Mouse (Mus musculus): ENCODE measurements around the gene Clec3a. TPM values are rescaled to one million over a fixed set of nuclear protein-coding genes. Genes with fewer than 3 reads are reported as not detected.

Gene Clec3a
- polyA plus RNA-seq (2016; fragmentation: Nextera tagmentation; extraction: Ambion mirVana) = 0.43 TPM in 1 of 2 replicates, not detected in the other

DNA sequence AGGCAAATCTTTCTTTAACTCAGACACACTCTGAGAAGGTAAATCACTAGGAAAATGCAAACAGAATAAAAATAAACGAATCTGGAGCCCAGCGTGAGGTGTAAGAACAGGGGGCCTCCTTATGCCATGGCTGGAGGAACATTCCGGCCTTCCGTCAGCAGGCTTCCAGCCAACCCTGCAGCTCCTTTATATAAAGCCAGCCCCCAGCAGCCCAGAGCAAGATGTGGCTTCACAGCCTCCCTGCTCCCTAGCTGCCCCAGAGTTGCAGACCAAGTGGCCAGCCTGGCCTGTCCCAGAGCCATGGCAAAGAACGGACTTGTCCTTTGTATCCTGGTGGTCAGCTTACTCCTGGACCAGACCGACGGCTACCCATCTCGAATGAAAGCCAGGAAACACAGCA is at the start of gene Clec3a:
Gene Clec3a (plus strand): TSS at position 301 of the 400 bp plus-strand sequence.
- no peak within 1 kb of the TSS for H3K9ac ChIP-seq (replicated peaks)
- WGBS = 77% methylated on average over 8 of the region's 8 CpGs
- H3K9me3 ChIP-seq = no peaks in the 10 kb centered on the region
- H3K27me3 ChIP-seq = 0 out of 2 replicates have a peak, but pooled peaks cover 4% of the 10 kb centered on the region
- H3K4me1 ChIP-seq = no peaks in the 10 kb centered on the region
- H3K27ac ChIP-seq (replicated peaks) = no peak within 1 kb of the TSS
- H3K4me2 ChIP-seq (replicated peaks) = no peak within 1 kb of the TSS
- no peaks in the 10 kb centered on the region for H3K36me3 ChIP-seq
- no peak for ATAC-seq (ENCODE audit: low FRiP score, low read depth)
- H3K4me3 ChIP-seq = no peak within 1 kb of the TSS

DNA sequence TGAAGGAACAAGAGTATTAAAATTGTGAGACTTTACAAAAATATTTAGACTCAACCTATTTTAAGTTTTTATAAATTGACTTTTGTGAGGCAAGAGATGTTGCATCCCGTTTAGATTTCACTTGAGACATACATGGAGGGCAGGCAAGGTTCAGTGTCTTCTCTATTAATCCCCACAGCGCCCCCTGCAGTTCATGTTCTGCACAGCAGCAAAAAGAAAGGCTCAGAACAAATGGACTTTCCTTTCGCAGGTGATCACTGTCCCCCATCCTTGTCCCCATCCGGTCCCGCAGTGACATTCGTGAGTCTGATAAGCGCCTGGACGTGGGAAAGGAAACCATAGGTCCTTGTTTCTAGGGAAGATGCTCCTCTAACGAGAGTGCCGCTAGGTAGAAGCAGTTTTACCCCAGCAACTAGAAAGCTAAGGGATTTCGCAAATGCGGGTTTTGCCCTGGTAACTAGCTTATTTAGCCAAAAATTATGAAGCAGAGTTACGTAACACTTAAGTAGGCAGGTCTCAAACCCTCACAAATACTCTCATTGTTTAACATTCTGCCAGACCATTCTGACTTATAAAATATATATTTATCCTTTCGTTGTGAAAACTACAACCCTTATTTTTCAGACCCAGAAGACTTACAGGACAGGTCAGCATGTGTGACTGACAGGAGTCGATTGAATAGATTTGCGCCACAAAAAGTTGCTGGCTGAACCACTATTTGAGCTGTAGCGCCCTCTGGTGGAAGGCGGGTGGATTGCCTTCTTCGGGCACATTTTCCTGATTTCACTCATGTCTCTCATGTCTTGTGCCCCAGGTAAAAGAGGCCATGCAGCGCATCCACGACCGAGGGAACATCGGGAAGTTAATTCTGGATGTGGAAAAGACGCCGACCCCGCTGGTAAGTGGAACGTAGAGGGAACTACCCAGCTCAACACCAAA is 48.6 kb upstream of the Clec3a start:
- H3K9ac ChIP-seq (replicated peaks) = no peak overlapping the region
- H3K27ac ChIP-seq (replicated peaks) = no peak overlapping the region
- H3K36me3 ChIP-seq = peaks cover 8% of the 10 kb centered on the region; the same call in 1 of the 2 replicates
- no peak for ATAC-seq (ENCODE audit: low FRiP score, low read depth)
- H3K4me2 ChIP-seq (replicated peaks) = peak overlapping the region; percentile 16; the same call in 1 of the 2 replicates
- 46% methylated on average over 27 of the region's 27 CpGs for WGBS
- H3K4me3 ChIP-seq = no peak overlapping the region
- H3K27me3 ChIP-seq = no peaks in the 10 kb centered on the region
- no peaks in the 10 kb centered on the region for H3K9me3 ChIP-seq
- no peaks in the 10 kb centered on the region for H3K4me1 ChIP-seq

DNA sequence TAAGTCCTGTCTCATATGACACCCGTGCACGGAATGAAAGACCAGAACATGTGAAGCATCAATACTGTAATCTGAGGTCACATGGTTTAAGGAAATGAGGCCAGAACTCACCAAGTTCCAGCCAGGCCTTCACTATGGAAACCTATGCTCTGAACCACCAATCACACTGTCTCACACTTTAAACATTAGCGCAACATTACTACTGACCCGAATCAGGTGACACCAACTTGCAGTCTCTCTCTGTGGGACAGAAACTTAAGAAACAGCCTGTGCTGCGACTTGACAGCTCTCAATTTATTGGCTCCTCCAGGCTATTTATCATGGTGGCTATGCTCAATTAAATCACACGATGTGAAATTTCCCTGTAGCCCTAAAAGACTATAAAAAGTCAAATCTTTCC is 43.5 kb upstream of the Clec3a start:
- 88% methylated on average over 6 of the region's 6 CpGs for WGBS

DNA sequence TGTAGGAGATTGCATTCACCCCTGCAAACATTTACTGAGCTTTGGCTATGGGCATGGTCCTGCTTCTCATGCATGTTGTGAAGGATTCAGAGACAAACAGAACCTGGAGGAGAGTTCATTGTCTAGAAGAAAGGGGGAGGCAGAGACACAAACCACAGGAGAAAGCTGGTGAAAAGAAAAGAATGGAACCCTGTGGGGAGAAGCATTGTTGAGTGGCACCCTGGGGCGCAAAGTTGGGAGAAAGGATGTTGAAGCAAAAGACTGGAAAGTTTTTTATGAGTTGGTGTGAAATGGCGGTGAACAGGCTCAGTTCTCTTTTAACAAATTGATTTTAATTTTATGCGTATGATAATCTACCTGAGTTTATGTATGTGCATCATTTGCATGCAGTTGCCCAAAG is 33.7 kb upstream of the Clec3a start:
- Histone ChIP-seq H3K9me3 (no peaks in the 10 kb centered on the region), H3K4me1 (no peaks in the 10 kb centered on the region), H3K27me3 (no peaks in the 10 kb centered on the region), H3K4me2 (replicated peaks) (no peak overlapping the region), H3K4me3 (no peak overlapping the region), H3K27ac (replicated peaks) (no peak overlapping the region), H3K36me3 (no peaks in the 10 kb centered on the region), H3K9ac (replicated peaks) (no peak overlapping the region)
- no peak for ATAC-seq (ENCODE audit: low FRiP score, low read depth)
- 77% methylated on average over 3 of the region's 3 CpGs for WGBS

More for the DNA sequence above, 43.5 kb upstream of the Clec3a start:
- no peaks in the 10 kb centered on the region for H3K4me1 ChIP-seq
- no peak overlapping the region for H3K4me3 ChIP-seq
- H3K9ac ChIP-seq (replicated peaks) = no peak overlapping the region
- no peak overlapping the region for H3K27ac ChIP-seq (replicated peaks)
- H3K4me2 ChIP-seq (replicated peaks) = no peak overlapping the region
- no peaks in the 10 kb centered on the region for H3K9me3 ChIP-seq
- H3K27me3 ChIP-seq = no peaks in the 10 kb centered on the region
- H3K36me3 ChIP-seq = peaks cover 8% of the 10 kb centered on the region; the same call in 1 of the 2 replicates
- no peak for ATAC-seq (ENCODE audit: low FRiP score, low read depth)

DNA sequence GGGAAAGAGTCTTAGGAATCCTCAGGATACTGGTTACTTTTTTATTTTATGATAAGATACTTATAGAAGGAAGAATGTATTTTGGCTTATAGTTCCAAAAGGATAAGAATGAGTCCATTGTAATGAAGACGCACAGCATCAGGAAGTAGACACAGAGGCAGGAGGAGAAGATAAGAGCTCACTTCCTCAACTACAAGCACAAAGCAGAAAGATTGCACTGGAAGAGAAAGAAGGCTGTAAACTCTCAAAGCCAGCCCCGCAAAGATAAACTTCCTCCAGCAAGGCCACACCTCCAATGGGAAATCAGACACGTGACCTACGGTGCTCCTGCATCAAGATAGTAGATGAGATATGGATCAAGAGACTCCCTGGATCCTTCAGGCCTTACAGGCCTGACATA is 30.4 kb upstream of the Clec3a start:
- 92% methylated on average over 4 of the region's 4 CpGs for WGBS
- Histone ChIP-seq H3K27me3 (no peaks in the 10 kb centered on the region), H3K4me1 (no peaks in the 10 kb centered on the region), H3K4me2 (replicated peaks) (no peak overlapping the region), H3K36me3 (no peaks in the 10 kb centered on the region), H3K9ac (replicated peaks) (no peak overlapping the region), H3K4me3 (no peak overlapping the region), H3K9me3 (no peaks in the 10 kb centered on the region), H3K27ac (replicated peaks) (no peak overlapping the region)
- ATAC-seq (ENCODE audit: low FRiP score, low read depth) = no peak

DNA sequence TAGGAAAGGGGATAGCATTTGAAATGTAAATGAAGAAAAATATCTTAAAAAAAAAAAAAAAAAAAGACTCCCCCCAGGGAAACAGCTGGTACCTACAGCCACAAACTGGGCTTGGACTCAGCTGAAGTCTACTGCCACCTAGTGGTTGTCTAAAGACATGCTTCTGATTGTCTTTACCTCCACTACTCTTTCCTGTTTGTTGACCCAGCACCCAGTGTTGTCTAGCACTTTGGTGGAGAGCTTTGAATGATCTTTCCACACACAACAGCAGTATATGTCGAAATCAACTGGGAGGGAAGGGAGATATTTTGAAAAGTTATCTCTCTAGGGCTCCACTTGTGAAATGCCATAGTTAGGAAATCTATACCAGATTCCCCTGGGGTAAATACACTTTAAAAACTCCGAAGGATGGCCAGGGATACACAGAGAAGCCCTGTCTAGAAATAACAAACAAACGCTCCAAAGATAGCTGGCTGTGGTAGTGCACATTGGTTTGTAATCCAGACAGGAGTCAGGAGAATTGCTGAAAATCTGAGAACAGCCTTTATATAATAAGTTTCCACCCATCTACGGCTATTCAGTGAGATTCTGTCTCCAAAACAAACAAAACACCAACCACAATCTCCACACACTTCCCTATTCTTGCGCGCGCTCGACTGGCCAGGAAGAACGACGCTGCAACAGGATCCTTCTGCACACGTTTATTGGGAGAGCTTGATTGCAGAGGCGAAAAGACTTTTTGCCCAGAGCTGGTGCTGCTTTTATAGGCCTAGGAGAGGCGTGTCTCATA is 27.2 kb upstream of the Clec3a start:
- H3K9me3 ChIP-seq = no peaks in the 10 kb centered on the region
- no peak overlapping the region for H3K4me2 ChIP-seq (replicated peaks)
- ATAC-seq (ENCODE audit: low FRiP score, low read depth) = no peak
- H3K27ac ChIP-seq (replicated peaks) = no peak overlapping the region
- no peaks in the 10 kb centered on the region for H3K27me3 ChIP-seq
- H3K9ac ChIP-seq (replicated peaks) = no peak overlapping the region
- H3K4me1 ChIP-seq = no peaks in the 10 kb centered on the region
- no peak overlapping the region for H3K4me3 ChIP-seq
- H3K36me3 ChIP-seq = no peaks in the 10 kb centered on the region
- 93% methylated on average over 12 of the region's 13 CpGs for WGBS

DNA sequence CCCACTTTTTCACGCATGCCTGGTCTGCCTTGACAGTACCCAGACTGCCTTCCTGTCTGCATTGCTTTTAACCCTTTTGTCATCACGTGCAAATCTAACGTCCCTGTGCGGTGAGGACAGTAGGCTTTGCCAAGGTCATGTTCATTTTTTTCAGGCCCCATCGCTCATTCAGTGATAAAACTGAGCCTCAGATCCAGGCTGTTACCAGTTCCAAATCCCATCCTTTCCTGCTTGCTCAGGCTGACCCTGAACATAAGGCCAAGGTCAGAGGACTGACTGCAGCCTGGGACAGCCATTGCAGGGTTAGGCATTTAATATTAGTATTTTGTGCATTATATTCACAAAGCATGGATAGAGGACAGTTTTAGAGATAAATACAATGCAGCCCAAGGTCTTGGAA is 19.6 kb upstream of the Clec3a start:
- 93% methylated on average over 5 of the region's 5 CpGs for WGBS
- no peak overlapping the region for H3K4me2 ChIP-seq (replicated peaks)
- no peak for ATAC-seq (ENCODE audit: low FRiP score, low read depth)
- no peak overlapping the region for H3K4me3 ChIP-seq
- no peak overlapping the region for H3K9ac ChIP-seq (replicated peaks)
- no peaks in the 10 kb centered on the region for H3K27me3 ChIP-seq
- H3K27ac ChIP-seq (replicated peaks) = no peak overlapping the region
- no peaks in the 10 kb centered on the region; the same call in 1 of the 2 replicates for H3K4me1 ChIP-seq
- H3K36me3 ChIP-seq = no peaks in the 10 kb centered on the region
- H3K9me3 ChIP-seq = no peaks in the 10 kb centered on the region

DNA sequence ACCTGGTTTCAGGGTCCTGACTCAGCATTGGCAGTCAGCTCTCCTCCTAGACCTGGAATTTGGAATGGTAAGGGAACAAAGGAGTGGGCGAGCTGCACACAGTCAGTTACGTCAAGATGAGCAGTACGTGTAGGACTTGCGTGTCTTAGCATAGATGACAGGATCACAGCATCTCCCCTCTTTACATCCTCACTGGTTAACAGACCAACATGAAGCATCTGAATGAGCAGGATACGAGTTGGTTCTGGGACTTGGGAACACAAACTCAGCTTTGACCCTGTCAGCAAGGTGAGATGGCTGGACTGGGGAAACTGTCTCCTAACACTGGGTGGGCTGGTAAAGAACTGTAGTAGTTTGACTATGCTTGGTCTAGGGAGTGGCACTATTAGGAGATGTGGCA is 18.6 kb upstream of the Clec3a start:
- Histone ChIP-seq H3K4me1 (no peaks in the 10 kb centered on the region; the same call in 1 of the 2 replicates), H3K4me2 (replicated peaks) (no peak overlapping the region), H3K27me3 (no peaks in the 10 kb centered on the region), H3K36me3 (no peaks in the 10 kb centered on the region), H3K9me3 (no peaks in the 10 kb centered on the region), H3K4me3 (no peak overlapping the region), H3K9ac (replicated peaks) (no peak overlapping the region), H3K27ac (replicated peaks) (no peak overlapping the region)
- WGBS = 96% methylated on average over 5 of the region's 5 CpGs
- ATAC-seq (ENCODE audit: low FRiP score, low read depth) = no peak

DNA sequence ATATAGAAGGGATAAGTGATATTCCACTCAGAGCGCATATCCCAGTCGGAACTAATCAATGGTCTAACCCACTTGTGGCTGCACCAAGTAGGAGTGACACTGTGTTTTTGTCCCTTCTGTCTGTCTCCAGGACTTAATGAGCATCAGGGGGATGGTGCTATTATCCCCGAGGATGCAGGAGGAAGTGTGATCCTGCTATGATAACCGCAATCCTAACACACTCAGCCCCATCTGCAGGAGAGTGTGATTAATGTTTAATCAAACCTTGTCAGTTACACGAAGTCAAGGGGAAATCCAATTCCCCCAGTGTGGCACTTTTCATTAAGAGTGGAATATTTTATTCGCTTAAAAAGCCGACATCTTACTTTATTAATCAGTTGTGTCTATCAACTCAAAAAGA is 16.2 kb upstream of the Clec3a start:
- 0 out of 2 replicates have a peak, but pooled peaks have one; percentile 65 for ATAC-seq (ENCODE audit: low FRiP score, low read depth)
- H3K4me2 ChIP-seq (replicated peaks) = no peak overlapping the region
- H3K27ac ChIP-seq (replicated peaks) = no peak overlapping the region
- 73% methylated on average over 7 of the region's 7 CpGs for WGBS
- H3K9me3 ChIP-seq = no peaks in the 10 kb centered on the region
- H3K4me3 ChIP-seq = no peak overlapping the region
- no peaks in the 10 kb centered on the region for H3K27me3 ChIP-seq
- H3K36me3 ChIP-seq = no peaks in the 10 kb centered on the region
- no peak overlapping the region for H3K9ac ChIP-seq (replicated peaks)
- no peaks in the 10 kb centered on the region; the same call in 1 of the 2 replicates for H3K4me1 ChIP-seq

DNA sequence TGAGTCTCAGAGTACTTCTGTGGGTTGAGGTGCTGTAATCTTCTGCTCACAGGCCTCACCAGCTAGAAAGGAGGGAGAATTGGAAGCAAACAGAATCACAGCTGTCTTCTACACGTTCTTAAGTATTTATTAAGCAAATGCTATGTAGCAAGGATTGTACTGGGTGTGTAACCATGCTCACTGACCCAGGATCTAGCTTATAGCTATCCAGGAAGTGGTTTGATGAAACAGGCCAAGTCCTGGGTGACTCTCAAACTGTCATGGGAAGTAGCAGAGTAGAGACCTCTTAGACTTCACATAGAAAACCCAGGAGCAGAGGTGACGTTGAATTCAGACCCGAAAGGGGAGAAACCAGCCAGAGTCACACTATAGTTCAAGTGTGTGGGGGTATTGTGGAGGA is 6.5 kb upstream of the Clec3a start:
- ATAC-seq (ENCODE audit: low FRiP score, low read depth) = no peak
- H3K27me3 ChIP-seq = no peaks in the 10 kb centered on the region
- H3K9me3 ChIP-seq = no peaks in the 10 kb centered on the region
- H3K9ac ChIP-seq (replicated peaks) = no peak overlapping the region
- 84% methylated on average over 3 of the region's 3 CpGs for WGBS
- H3K27ac ChIP-seq (replicated peaks) = no peak overlapping the region
- no peak overlapping the region for H3K4me3 ChIP-seq
- H3K36me3 ChIP-seq = no peaks in the 10 kb centered on the region
- no peak overlapping the region for H3K4me2 ChIP-seq (replicated peaks)
- no peaks in the 10 kb centered on the region for H3K4me1 ChIP-seq

DNA sequence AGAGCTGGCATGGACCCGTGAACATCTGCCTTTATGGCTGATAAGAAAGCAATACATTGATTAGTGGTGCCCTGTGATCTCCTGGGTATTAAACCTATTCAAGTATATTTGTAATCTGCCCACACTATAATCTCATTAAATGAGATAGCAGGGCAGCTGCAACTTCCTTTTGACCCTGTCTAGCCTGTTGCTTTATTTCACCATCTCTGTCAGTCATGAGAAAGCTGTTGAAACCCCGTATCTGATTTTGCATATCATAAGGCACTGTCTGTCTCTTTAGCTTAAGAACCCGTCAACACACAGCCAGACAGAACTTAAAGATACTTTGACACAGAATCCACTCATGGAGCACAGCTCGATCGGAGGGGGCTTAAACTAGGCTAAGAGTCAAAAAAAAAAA is 600 bp downstream of the Clec3a start:
- Histone ChIP-seq H3K9ac (replicated peaks) (no peak overlapping the region), H3K4me3 (no peak overlapping the region), H3K27me3 (0 out of 2 replicates have a peak, but pooled peaks cover 4% of the 10 kb centered on the region), H3K36me3 (no peaks in the 10 kb centered on the region), H3K27ac (replicated peaks) (no peak overlapping the region), H3K4me2 (replicated peaks) (no peak overlapping the region), H3K9me3 (no peaks in the 10 kb centered on the region), H3K4me1 (no peaks in the 10 kb centered on the region)
- no peak for ATAC-seq (ENCODE audit: low FRiP score, low read depth)
- 49% methylated on average over 5 of the region's 5 CpGs for WGBS

DNA sequence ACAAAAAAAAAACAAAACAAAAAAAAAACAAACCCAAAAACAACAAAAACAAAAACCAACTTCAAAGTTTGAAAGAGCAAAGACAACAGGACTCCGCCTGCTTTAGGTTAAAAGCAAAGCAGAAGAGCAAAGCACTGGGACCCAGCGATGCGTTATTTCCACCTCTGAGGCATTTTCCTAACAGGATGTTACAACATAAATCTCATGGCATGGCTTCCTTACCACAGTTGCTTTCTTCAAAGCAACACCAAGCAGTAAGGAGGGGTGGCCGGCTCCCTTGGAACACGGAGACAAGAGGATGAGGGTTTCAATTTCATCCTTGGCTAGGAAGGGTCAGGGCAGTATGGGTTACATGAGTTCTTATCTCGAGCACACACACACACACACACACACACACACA is 1.0 kb downstream of the Clec3a start:
- H3K9me3 ChIP-seq = no peaks in the 10 kb centered on the region
- WGBS = 94% methylated on average over 5 of the region's 6 CpGs
- H3K4me3 ChIP-seq = no peak overlapping the region
- no peaks in the 10 kb centered on the region for H3K4me1 ChIP-seq
- no peak for ATAC-seq (ENCODE audit: low FRiP score, low read depth)
- H3K9ac ChIP-seq (replicated peaks) = no peak overlapping the region
- no peaks in the 10 kb centered on the region for H3K36me3 ChIP-seq
- H3K27ac ChIP-seq (replicated peaks) = no peak overlapping the region
- no peak overlapping the region for H3K4me2 ChIP-seq (replicated peaks)
- H3K27me3 ChIP-seq = 0 out of 2 replicates have a peak, but pooled peaks cover 4% of the 10 kb centered on the region
